ENCODE assay signal across 9 mouse cellular contexts in genomic region chr6:91685533-91685883, GRCm38 (mm10). TPM values are rescaled to one million over a fixed set of nuclear protein-coding genes. Genes with fewer than 3 reads are reported as not detected.
DNase-seq lines count a peak whose midpoint lies in the region; ATAC-seq and TF ChIP-seq lines count a peak whose summit lies in the region.
"Had no signal": no experiment of that assay in that cellular context is flagged by ENCODE, and none has a peak within 500 bp of the region (broad histone marks: within the 10 kb centered on the region; RNA-seq: fewer than 3 reads in every experiment).

No protein-coding gene starts in this region.

- intact Hi-C loops in heart, adult 2 months (cut with DNase I) = loop anchor here (2.0 kb wide), 2 partner anchors 29 to 43 kb away; no protein-coding TSS in a partner anchor

- peak overlapping the region; percentile 33 for H3K9ac ChIP-seq in heart, adult 2 months (ENCODE audit: low read depth, low read length)
- peak overlapping the region; percentile 25; the same call in 1 of the 2 replicates for H3K9ac ChIP-seq in MEL (ENCODE audit: control insufficient read depth, low read depth, low read length, poor library complexity, severe bottlenecking)
- no peak overlapping the region for H3K9ac ChIP-seq in limb, embryonic 11.5 days (ENCODE audit: low read length)

- no peak for TF ChIP-seq RAD21 in MEL (IDR thresholded peaks at IDR 0.05; ENCODE audit: low read depth, low read length)

- ATAC-seq in limb, embryonic 11.5 days (ENCODE audit: insufficient number of reproducible peaks, low FRiP score, low TSS enrichment, low read depth) = no peak

- peaks cover 17% of the 10 kb centered on the region for H3K4me1 ChIP-seq in heart, adult 2 months (ENCODE audit: control insufficient read depth, insufficient read depth, low read length)
- H3K4me1 ChIP-seq in MEL (ENCODE audit: control insufficient read depth in 1 of 2, insufficient read depth in 2 of 2, low read length in 2 of 2) = peaks cover 16 to 38% of the 10 kb centered on the region in 2 experiments
- peaks cover 20% of the 10 kb centered on the region; the same call in 1 of the 2 replicates for H3K4me1 ChIP-seq in limb, embryonic 11.5 days (ENCODE audit: control insufficient read depth, insufficient read depth, low read length)

- H3K9me3 ChIP-seq in MEL (replicated peaks; ENCODE audit: insufficient read depth, low read length) = no peaks in the 10 kb centered on the region
- no peaks in the 10 kb centered on the region for H3K9me3 ChIP-seq in limb, embryonic 11.5 days (ENCODE audit: control insufficient read depth, low read length)
- H3K9me3 ChIP-seq: G1E had no signal

- DNase-seq in heart, adult 2 months = no peak
- DNase-seq in heart, postnatal 4 days = no peak
- no peak for DNase-seq in MEL (ENCODE audit: low read depth, low spot score)
- peak; percentile 47 to 62 for DNase-seq in frontal cortex, postnatal 14 days (ENCODE audit: low spot score in 2 of 2)
- DNase-seq in limb, embryonic 11.5 days (ENCODE audit: low spot score) = no peak
- peak; percentile 77 for DNase-seq in right cerebral cortex, adult 18-20 months
- DNase-seq in adrenal gland, adult 18-20 months (ENCODE audit: low spot score in 2 of 2) = no peak
- no peak for DNase-seq in kidney, adult 8-10 months

- no peak for TF ChIP-seq EP300 in heart, adult 2 months (IDR thresholded peaks at IDR 0.05; ENCODE audit: insufficient read depth, low read depth, low read length)
- no peak for TF ChIP-seq EP300 in MEL (IDR thresholded peaks at IDR 0.05; ENCODE audit: low read depth in 1 of 2, low read length in 2 of 2)

- H3K4me3 ChIP-seq in heart, adult 2 months = peak overlapping the region; percentile 88
- peak overlapping the region; percentile 73 to 86; a peak in 3 of 4 replicates for H3K4me3 ChIP-seq in MEL (ENCODE audit: control insufficient read depth in 1 of 2, insufficient read depth in 1 of 2, low read depth in 2 of 2, low read length in 2 of 2)
- H3K4me3 ChIP-seq in limb, embryonic 11.5 days (ENCODE audit: low read depth, low read length) = peak overlapping the region; percentile 94

- H3K27ac ChIP-seq in heart, adult 2 months = peak overlapping the region; percentile 98
- H3K27ac ChIP-seq in MEL (ENCODE audit: control insufficient read depth, low read depth, low read length) = no peak overlapping the region
- no peak overlapping the region for H3K27ac ChIP-seq in limb, embryonic 11.5 days (replicated peaks; ENCODE audit: low read depth, low read length)

- no peak for TF ChIP-seq CTCF in heart, adult 2 months (IDR thresholded peaks at IDR 0.05)
- TF ChIP-seq CTCF in MEL (IDR thresholded peaks at IDR 0.05 in 2 of 3, conservative IDR thresholded peaks at IDR 0.05 in 1 of 3; ENCODE audit: control insufficient read depth in 1 of 3, insufficient read depth in 1 of 3, low read depth in 2 of 3, low read length in 3 of 3, poor library complexity in 1 of 3, severe bottlenecking in 1 of 3) = no peak

- H3K79me2 ChIP-seq in heart, adult 2 months (replicated peaks; ENCODE audit: control insufficient read depth, insufficient read depth, low read length) = peaks cover 2% of the 10 kb centered on the region
- peaks cover 50% of the 10 kb centered on the region for H3K79me2 ChIP-seq in MEL (ENCODE audit: control insufficient read depth, insufficient read depth, low read length, poor library complexity)

- no peaks in the 10 kb centered on the region for H3K27me3 ChIP-seq in heart, adult 2 months (ENCODE audit: control insufficient read depth, insufficient read depth, low read length)
- no peaks in the 10 kb centered on the region for H3K27me3 ChIP-seq in MEL (ENCODE audit: control insufficient read depth in 1 of 2, insufficient read depth in 2 of 2, low read length in 2 of 2)
- no peaks in the 10 kb centered on the region for H3K27me3 ChIP-seq in limb, embryonic 11.5 days (ENCODE audit: control insufficient read depth, insufficient read depth, low read length)

- WGBS in heart, adult 2 months = 7% methylated on average over 2 of the region's 2 CpGs
- WGBS in limb, embryonic 11.5 days = 8% methylated on average over 2 of the region's 2 CpGs

- peak overlapping the region; percentile 72 for H3K4me2 ChIP-seq in limb, embryonic 11.5 days (ENCODE audit: low read depth, severe bottlenecking)

- peaks cover 2% of the 10 kb centered on the region for H3K36me3 ChIP-seq in heart, adult 2 months (ENCODE audit: control insufficient read depth, insufficient read depth, low read length)
- H3K36me3 ChIP-seq in MEL (ENCODE audit: control insufficient read depth in 1 of 2, insufficient read depth in 2 of 2, low read length in 2 of 2) = peaks cover 3 to 30% of the 10 kb centered on the region in 2 experiments; a peak in 3 of 4 replicates
- H3K36me3 ChIP-seq in limb, embryonic 11.5 days (ENCODE audit: control insufficient read depth, insufficient read depth, low read length) = no peaks in the 10 kb centered on the region
- H3K36me3 ChIP-seq: G1E had no signal

- no peak for TF ChIP-seq POLR2A in heart, adult 2 months (IDR thresholded peaks at IDR 0.05; ENCODE audit: insufficient read depth, low read depth, low read length)
- TF ChIP-seq POLR2A in MEL (IDR thresholded peaks at IDR 0.05; ENCODE audit: control insufficient read depth in 1 of 2, insufficient read depth in 1 of 2, low read depth in 1 of 2, low read length in 2 of 2, poor library complexity in 1 of 2) = no peak

TF ChIP-seq in MEL, 35 proteins besides CTCF, POLR2A, EP300 and RAD21:
- TF ChIP-seq BHLHE40 (IDR thresholded peaks at IDR 0.05; ENCODE audit: borderline replicate concordance, low read depth, low read length) (no peak), ZNF384 (IDR thresholded peaks at IDR 0.05; ENCODE audit: low read depth, low read length) (peak; percentile 17; the same call in 1 of the 2 replicates)

RNA-seq across cellular contexts. Expression of gene Slc6a6, which starts 1.7 kb away (rescaled TPM):
- 10 to 100 TPM; 56.4 to 96.9 TPM for total RNA-seq in heart, adult 2 months (2021)
- polyA plus RNA-seq in heart, adult 2 months (2012; rRNA removed) = 86.2 and 118 TPM in 2 replicates
- 100 to 1,000 TPM; 142 to 158 TPM for total RNA-seq in heart, postnatal 4 days (2021)
- total RNA-seq in MEL (2012; rRNA removed) = 54.6 and 57.2 TPM in 2 replicates
- polyA plus RNA-seq in MEL (2012; ENCODE audit: insufficient read depth in 1 of 2, insufficient read length in 2 of 2, low read depth in 1 of 2, low replicate concordance in 2 of 2, missing spikeins in 1 of 2) = 10 to 100 TPM in 1 of 2 experiments, not detected in 1; 90.0 TPM
- 34.4 and 36.1 TPM in 2 replicates for polyA plus RNA-seq in limb, embryonic 11.5 days (2014; fragmentation: Nextera tagmentation; extraction: Ambion mirVana)
- 100 to 1,000 TPM; 209 to 474 TPM for total RNA-seq in adrenal gland, adult 18-20 months (2021)

Comparison
In these comparisons a context has a peak if more than half of its experiments do, and no peak if none do; other contexts are left out.
1. DNase-seq: peak in frontal cortex, postnatal 14 days (2 of 2) and right cerebral cortex, adult 18-20 months (single experiment); none in heart, adult 2 months (0 of 2), heart, postnatal 4 days (single experiment), MEL (single experiment), limb, embryonic 11.5 days (single experiment), adrenal gland, adult 18-20 months (0 of 2) and kidney, adult 8-10 months (0 of 2).
2. Peak in every context shown above with its lines, with median percentiles within 50 percentile points of each other: H3K4me3 ChIP-seq.